Mouse (Mus musculus) lung, adult 2 months (tissue): ENCODE measurements around the gene Ccdc88c.

ENCODE experiments used
- CTCF ChIP-seq: fragments of 200-500 bp; IDR thresholded peaks from 2 replicates; pipeline ENCODE4 v1.5.1; 2011; ENCODE audit warnings: mild to moderate bottlenecking, low read length, control low read depth; ENCODE audit not compliant: insufficient read depth
- POLR2A ChIP-seq: fragments of 200-500 bp; IDR thresholded peaks from 2 replicates; pipeline ENCODE4 v1.6.1; 2011; ENCODE audit warnings: low read depth, mild to moderate bottlenecking, control low read depth, low read length, borderline replicate concordance; ENCODE audit errors: extremely low read depth

DNA sequence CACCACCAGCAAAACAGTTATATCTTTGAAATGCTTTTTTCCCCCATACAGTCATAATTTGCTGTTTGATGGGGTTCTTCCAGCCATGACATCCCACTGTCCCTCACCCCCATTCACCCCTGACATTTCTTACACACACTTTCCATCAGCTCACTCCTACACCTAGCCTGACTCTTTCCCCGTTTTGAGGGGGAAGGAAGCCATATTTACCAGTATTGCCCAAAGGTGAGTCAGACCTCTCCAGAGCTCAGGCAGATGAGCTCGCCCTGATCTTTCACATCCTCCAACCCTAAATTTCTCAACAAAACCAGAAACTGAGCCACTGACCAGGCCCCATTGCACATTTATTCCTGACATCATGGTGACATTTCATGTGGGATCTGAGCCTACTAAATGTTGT lies 157.0 kb downstream of the Ccdc88c start:
- TF ChIP-seq POLR2A (no peak), CTCF (no peak)
